Mouse (Mus musculus) R1 (cell line): ENCODE measurements around the gene Dqx1.

ENCODE experiments used
- DNase-seq: peaks from one replicate; pipeline ENCODE4 v3.0.0-alpha.2; 2018; ENCODE audit warnings: low read depth, low spot score

Gene Dqx1

DNA sequence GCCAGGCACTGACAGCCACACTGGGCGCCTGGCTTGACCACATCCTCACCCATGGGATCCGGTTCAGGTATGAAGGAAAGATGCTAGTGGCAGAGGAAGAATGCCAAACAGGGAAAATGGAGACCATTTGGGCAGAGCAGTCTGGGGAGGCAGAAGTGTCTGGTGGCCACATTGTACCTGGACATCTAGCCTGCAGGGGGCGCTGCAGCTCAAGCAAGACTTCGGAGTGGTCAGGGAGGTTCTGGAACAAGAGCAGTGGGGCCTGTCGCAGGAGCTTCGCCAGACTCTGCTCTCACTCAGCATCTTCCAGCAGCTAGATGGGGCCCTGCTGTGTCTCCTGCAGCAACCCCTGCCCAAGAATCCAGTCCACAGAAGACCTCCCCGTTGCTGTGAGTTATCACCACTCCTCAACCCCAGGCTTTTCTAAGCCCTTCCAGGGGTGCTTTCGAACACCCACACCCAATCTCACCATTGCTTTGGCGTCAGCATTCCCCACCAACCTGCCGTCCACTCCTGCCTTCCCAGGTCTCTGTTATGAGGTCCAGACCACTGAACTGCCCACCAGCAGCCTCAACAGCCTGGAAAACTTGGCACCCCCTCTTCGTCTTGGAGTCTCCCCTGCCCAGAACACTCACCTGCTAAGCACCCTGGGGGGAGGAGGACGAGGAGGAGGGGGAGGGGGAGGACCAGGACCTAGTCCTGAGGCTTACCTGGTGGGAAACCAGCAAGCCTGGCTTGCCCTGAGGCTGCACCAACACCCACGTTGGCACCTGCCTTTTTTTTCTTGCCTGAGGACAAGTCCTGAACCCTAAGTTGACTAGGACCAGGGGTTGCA is 50.1 kb downstream of the Dqx1 start:
- peak; percentile 87 for DNase-seq

DNA sequence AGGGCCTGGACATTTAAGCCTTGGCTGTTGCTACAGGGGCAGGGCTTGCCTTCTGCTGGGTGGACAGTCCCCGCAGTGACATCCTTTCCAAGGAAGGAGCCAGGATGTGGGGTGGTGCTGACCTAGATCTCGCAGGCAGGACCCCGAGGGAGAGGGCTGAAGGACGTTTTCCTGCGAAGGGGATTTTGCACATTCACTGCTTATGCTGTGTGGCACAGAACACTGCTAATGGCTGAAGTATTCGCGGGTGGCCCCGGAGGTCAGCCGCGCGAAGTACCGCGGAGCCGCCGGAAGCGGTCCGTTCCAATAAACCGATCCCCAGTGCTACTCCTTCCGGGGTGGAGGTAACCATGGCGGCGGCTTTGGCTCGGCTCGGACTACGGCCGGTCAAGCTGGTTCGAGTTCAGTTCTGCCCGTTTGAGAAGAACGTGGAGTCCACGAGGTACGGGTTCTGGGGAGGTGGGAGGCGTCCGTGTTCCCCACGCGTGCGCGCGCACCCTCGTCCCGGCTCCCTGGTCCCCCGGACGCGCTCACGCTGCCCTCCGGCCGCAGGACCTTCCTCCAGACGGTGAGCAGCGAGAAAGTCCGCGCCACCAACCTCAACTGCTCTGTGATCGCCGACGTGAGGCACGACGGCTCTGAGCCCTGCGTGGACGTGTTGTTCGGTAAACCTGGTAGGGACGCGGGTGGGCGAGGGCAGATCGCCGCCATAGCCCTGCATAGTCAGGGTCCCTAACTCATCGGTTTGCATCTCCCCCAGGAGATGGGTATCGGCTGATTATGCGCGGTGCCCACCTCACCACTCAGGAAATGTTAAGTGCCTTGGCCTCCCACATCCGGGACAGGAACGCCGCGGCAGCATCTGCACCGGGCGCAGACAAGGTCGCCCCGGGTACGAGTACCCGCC is 51.4 kb downstream of the Dqx1 start, which contains the start of gene Mrpl53:
Gene Mrpl53, plus strand, starts transcription at position 279 of the 907 bp plus-strand sequence.
- DNase-seq: peak; percentile 77

DNA sequence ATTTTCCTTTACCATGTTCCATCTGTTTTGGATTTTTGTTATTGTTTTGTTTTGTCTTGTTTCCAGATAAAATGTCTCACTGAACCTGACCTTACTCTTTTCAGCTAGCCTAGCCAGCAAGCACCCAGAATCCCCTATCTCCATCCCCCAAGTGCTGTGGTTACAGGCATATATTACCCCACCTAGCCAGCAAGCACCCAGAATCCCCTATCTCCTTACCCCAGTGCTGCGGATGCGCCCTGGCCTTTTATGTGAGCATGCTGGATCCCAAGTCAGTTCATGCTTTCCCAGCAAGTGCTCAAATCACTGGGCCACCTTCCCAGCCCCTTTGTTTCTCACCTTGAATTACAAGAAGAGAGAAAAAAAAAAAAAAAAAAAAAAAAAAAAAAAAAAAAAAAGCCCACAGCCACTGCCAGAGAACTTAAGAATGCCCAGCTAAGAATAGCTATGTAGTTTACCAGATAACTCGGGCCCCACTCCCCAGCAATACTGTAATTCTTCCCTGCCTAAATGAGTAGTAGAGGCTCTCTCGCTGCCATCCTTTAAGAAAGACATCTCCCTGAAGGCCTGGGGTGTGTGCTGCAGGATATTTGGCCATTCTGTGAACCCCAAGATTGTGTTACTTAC is 54.0 kb downstream of the Dqx1 start:
- DNase-seq: no peak

DNA sequence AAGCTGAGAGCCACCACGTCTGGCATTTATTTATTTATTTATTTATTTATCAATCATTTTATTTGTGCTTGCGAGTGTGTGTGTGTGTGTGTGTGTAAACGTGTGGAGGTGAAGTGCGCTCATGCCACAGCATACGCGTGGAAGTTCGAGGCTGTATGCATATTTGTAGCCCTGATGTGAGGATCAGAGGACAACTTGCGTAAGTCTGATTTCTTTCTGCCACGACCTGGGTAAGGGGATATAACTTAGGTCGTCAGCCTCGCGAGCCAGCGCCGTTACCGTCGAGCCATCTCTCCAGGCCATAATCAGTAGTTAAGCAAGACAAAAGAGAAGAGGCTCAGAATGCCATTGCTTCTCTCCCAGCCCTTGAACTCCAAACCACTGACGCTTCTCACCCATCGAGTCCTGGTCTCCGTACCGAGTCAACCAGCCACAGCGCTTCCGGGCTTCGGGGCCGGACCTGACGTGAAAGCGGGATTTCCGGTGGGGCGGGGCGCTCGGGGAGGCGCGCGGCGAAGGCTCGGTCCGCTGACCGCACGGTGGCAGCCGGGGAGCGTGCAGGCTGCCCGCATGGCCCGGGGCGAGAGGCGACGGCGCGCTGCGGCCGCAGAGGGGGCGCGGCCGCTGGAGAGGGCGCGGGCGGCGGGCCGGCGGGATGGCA is 57.5 kb downstream of the Dqx1 start, which contains the start of gene Mogs:
Gene Mogs, plus strand, starts transcription at position 486 of the 661 bp plus-strand sequence.
- DNase-seq: peak; percentile 74

DNA sequence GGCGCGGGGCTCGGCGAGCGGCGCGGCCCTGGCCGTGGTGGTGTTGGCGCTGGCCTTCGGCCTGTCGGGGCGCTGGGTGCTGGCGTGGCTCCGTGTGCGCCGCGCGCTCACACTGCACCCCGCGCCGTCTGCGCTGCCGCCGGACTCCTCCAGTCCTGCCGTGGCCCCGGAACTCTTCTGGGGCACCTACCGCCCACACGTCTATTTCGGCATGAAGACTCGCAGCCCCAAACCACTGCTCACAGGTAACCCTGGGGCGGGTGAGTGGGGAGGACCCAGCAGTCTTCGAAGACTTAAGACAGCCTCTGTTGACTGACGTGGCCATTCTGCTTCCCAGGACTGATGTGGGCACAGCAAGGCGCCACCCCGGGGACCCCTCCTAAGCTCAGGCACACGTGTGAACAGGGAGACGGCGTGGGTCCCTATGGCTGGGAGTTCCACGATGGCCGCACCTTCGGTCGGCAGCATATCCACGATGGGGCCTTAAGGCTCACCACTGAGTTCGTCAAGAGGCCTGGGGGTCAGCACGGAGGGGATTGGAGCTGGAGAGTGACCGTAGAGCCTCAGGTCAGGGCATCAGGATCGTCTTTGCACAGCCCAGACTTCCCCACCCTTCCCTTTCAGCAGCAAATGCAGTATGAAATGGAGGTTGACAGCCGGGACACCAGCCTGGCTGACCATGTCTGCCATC is 58.2 kb downstream of the Dqx1 start:
- DNase-seq: peak; percentile 46

DNA sequence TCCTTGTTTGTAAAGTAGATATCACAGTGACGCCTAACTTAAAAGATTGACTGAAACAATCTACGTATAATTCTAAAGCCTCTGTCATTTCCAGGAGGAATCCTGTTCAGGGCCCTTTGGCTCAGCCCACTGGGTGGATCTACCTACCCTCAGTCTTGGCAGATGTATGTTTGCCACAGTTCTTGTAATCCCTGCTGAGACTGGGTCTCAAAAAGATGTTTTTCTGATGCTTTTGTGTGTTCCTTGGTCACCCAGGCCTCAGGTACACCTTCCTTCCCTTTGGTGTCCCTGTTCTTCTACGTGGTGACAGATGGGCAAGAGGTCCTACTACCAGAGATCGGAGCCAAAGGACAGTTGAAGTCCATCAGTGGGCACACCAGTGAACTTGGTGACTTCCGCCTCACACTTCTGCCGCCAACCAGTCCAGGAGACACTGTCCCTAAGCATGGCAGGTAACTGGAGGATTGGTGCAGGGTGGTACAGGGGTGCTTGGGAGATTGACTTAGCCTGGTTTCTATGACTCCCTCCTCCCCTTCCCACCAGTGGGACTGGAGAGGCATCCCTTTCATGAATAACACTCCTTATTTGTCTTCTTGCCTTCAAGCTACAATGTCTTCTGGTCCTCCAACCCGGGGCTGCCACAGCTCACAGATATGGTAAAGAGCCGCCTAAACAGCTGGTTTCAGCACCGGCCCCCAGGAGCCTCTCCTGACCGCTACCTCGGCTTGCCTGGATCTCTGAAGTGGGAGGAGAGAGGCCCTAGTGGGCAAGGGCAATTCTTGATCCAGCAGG is 58.9 kb downstream of the Dqx1 start:
- DNase-seq: no peak
